Mouse (Mus musculus): Measurements from ENCODE around the gene Etv5. TPM values are rescaled to one million over a fixed set of nuclear protein-coding genes. Genes with fewer than 3 reads are reported as not detected.

The Etv5 gene
- polyA plus RNA-seq, 1 experiment from 2014 or later: 66.8 TPM

DNA sequence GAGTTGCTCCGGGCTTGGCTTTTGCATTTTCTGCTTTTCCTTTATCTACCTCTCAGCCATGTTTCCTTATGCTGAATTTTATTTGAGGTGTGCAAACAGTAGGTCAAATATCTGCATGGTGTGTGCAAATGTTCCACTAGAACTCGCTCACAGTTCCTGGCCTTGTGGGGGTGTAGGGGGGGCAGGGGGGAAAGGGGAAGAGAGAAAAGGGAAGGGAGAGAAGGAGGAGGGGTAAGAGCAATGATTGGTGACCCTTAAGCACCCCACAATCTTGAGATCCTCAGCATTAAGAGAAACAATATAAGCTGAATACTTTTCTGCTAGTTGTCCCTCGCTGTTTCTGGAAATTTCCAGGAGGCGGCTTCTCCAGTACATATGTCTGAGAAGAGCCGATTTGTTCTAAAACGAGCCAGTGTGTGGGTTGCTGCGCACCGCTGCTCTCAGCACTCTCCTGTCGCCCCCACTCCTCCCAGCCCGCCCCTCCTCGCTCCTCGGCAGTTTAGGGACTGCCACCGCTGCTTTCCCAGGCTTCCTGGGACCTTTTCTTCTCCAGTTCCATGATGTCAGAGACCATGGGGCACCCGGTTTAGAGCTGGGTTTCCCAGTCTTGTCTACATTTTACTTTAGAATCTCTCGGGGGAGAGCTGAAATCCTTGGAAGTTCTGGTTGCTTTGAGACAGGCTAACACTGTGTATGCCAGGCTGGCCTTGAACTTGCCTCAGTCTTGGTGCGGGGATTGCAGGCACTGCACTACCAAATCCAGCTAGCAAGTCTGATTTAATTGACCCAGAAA, 90.8 kb downstream of the Etv5 start:
- Histone ChIP-seq H3K36me3 (no peaks in the 10 kb centered on the region), H3K4me3 (no peak overlapping the region), H3K27ac (no peak overlapping the region), H3K9me3 (replicated peaks) (no peaks in the 10 kb centered on the region), H3K27me3 (ENCODE audit: low read depth, poor library complexity, severe bottlenecking) (no peaks in the 10 kb centered on the region), H3K4me1 (0 out of 2 replicates have a peak, but pooled peaks cover 2% of the 10 kb centered on the region)
- DNase-seq (ENCODE audit: low spot score): no peak
- 49% methylated on average over 16 of the region's 16 CpGs for WGBS

- 73% methylated on average over 4 of the region's 4 CpGs for WGBS
- Histone ChIP-seq H3K4me3 (no peak overlapping the region), H3K36me3 (no peaks in the 10 kb centered on the region), H3K9me3 (replicated peaks) (no peaks in the 10 kb centered on the region), H3K4me1 (0 out of 2 replicates have a peak, but pooled peaks cover 2% of the 10 kb centered on the region), H3K27ac (no peak overlapping the region), H3K27me3 (ENCODE audit: low read depth, poor library complexity, severe bottlenecking) (no peaks in the 10 kb centered on the region)
- DNase-seq (ENCODE audit: low spot score): no peak
Observed at GRCm38 (mm10) chr16:22348014-22348413, 91.5 kb downstream of the Etv5 start.

GRCm38 (mm10) chr16:22341236-22341671, 98.3 kb downstream of the Etv5 start:
- Histone ChIP-seq H3K4me1 (no peaks in the 10 kb centered on the region), H3K4me3 (no peak overlapping the region), H3K27ac (no peak overlapping the region), H3K9me3 (replicated peaks) (no peaks in the 10 kb centered on the region), H3K27me3 (ENCODE audit: low read depth, poor library complexity, severe bottlenecking) (no peaks in the 10 kb centered on the region), H3K36me3 (no peaks in the 10 kb centered on the region)
- DNase-seq (ENCODE audit: low spot score): no peak
- WGBS: 89% methylated on average over 4 of the region's 4 CpGs

- no peaks in the 10 kb centered on the region for H3K27me3 ChIP-seq (ENCODE audit: low read depth, poor library complexity, severe bottlenecking)
- H3K9me3 ChIP-seq (replicated peaks): no peaks in the 10 kb centered on the region
- H3K27ac ChIP-seq: no peak overlapping the region
- H3K4me3 ChIP-seq: no peak overlapping the region
- H3K4me1 ChIP-seq: no peaks in the 10 kb centered on the region
- no peak for DNase-seq (ENCODE audit: low spot score)
- no peaks in the 10 kb centered on the region for H3K36me3 ChIP-seq
- WGBS: 76% methylated on average over 3 of the region's 3 CpGs
Observed at GRCm38 (mm10) chr16:22335781-22336180, 103.7 kb downstream of the Etv5 start.

Other genes with a start within 250 kb of the Etv5 start
- gene Tra2b, start 173.7 kb downstream of the Etv5 start, polyA plus RNA-seq (2016; fragmentation: Nextera tagmentation; extraction: Ambion mirVana): 510 and 520 TPM in 2 replicates
- gene Dgkg, start 217.5 kb upstream of the Etv5 start, polyA plus RNA-seq (2016; fragmentation: Nextera tagmentation; extraction: Ambion mirVana): 0.16 and 0.29 TPM in 2 replicates

Data from limb, embryonic 10.5 days (tissue).